Mouse (Mus musculus) midbrain, embryonic 12.5 days (tissue): ENCODE data around the gene Spg20. TPM values are rescaled to one million over a fixed set of nuclear protein-coding genes. Genes with fewer than 3 reads are reported as not detected.
A peak's percentile ranks its signal among the peaks of the same experiment; 100 is the strongest.

Experiments
- ATAC-seq: fragments of 200-750 bp; cut with Nextera tagmentation; 2 replicates; pipeline ENCODE4 v1.8.0; 2017; ENCODE audit warnings: low read depth, moderate TSS enrichment, moderate library complexity; ENCODE audit not compliant: low FRiP score
- H3K27ac ChIP-seq: fragments of 300-500 bp; sonication (generic); replicated peaks from 2 replicates; pipeline ENCODE4 v1.5.1; 2016; ENCODE audit warnings: mild to moderate bottlenecking
- H3K27me3 ChIP-seq: fragments of 300-500 bp; sonication (generic); 2 replicates; pipeline ENCODE4 v1.6.1; 2016; ENCODE audit warnings: mild to moderate bottlenecking
- H3K36me3 ChIP-seq: fragments of 300-500 bp; sonication (generic); 2 replicates; pipeline ENCODE4 v1.6.1; 2016
- H3K4me1 ChIP-seq: fragments of 300-500 bp; sonication (generic); 2 replicates; pipeline ENCODE4 v1.6.1; 2016
- H3K4me2 ChIP-seq: fragments of 300-500 bp; sonication (generic); replicated peaks from 2 replicates; pipeline ENCODE4 v1.6.1; 2016; ENCODE audit warnings: mild to moderate bottlenecking, moderate library complexity
- H3K4me3 ChIP-seq: fragments of 300-500 bp; sonication (generic); 2 replicates; pipeline ENCODE4 v1.5.1; 2016; ENCODE audit warnings: mild to moderate bottlenecking
- H3K9ac ChIP-seq: fragments of 300-500 bp; sonication (generic); replicated peaks from 2 replicates; pipeline ENCODE4 v1.6.1; 2016; ENCODE audit warnings: mild to moderate bottlenecking, moderate library complexity
- H3K9me3 ChIP-seq: fragments of 300-500 bp; sonication (generic); 2 replicates; pipeline ENCODE4 v1.6.1; 2016; ENCODE audit warnings: mild to moderate bottlenecking
- WGBS: fragments of 180-500 bp; shearing (Covaris S2); methylation state at CpG from one replicate; pipeline ENCODE4 v1.1.7; 2016; 5-methylcytosine and 5-hydroxymethylcytosine counted together
- polyA plus RNA-seq: library from polyadenylated mRNA; unstranded; fragments of >200 nt; fragmentation: Nextera tagmentation; extraction: Ambion mirVana; gene quantifications from 2 replicates; pipeline ENCODE4 v1.2.1, GENCODE M21; 2016

Spg20 gene
- polyA plus RNA-seq, result 35.9 and 37.8 TPM in 2 replicates

DNA sequence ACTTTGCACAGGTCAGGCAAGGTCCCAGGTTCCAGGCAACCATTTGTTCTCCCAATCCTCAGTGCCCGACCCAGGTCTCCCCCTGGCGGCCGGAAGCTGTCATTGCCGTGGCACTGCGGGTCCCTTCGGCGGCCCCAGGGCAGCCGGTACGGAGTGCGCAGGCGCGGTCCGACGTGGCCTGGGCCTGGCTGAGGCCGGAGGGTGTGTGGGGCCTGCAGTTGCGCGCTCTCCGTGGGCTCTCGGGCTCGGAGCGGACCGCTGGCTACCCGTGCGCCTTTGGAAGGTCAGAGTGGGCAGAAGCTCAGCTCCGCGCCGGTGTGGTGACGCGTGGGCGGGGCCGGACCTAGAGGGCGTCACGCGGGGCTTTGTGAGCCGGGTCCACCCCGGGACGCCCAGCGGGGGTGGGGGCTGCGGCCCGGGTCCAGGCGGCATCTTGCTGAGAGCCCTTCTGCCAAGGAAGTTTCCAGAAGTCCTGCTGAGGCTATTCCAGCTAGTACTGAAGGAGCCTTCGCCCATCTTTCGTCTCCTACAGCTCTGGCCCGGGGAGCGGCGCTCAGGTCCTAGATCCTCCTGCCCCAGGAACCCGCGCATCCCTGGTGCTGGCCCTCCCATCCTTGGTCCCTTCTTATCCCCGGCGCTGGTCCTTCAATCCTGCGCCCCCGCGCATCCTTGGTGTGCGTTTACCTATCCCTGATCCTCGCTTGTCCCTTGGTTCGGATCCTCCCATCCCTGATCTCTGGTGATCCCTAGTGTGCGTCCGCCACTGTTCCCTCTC lies at the start of gene Spg20:
Gene Spg20, plus strand, starts transcription at position 174 of the 775 bp plus-strand sequence.
- under 1% methylated on average over 58 of the region's 58 CpGs for WGBS

DNA sequence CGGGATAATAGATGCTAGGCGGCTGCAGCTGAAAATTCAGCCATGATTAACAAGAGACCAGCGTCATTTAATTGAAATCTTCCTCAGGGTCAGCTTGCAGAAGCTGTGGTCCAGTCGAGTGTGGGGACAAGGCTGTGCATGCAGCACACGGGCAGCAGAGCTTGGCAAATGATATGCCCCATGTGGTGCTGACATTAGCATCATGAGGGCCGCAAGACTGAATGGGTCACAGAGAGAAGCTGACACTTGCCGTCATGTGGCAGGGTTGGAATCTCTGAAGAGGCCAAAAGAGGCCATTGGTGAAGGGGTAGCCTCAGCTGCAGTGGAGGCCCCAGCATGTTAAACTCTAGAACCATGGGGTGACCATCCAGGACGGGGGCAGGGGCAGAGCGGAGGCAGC lies 49.3 kb upstream of the Spg20 start:
- Histone ChIP-seq H3K27me3 (peaks cover 9% of the 10 kb centered on the region; the same call in 1 of the 2 replicates), H3K36me3 (no peaks in the 10 kb centered on the region), H3K4me1 (peaks cover 8% of the 10 kb centered on the region; the same call in 1 of the 2 replicates), H3K4me2 (no peak overlapping the region), H3K27ac (no peak overlapping the region), H3K4me3 (no peak overlapping the region), H3K9ac (no peak overlapping the region), H3K9me3 (no peaks in the 10 kb centered on the region)
- WGBS, result 66% methylated on average over 9 of the region's 9 CpGs
- ATAC-seq, result no peak

More for the DNA sequence above, at the start of gene Spg20:
- Histone ChIP-seq H3K4me3 (peak within 1 kb of the TSS; percentile 87), H3K27me3 (no peaks in the 10 kb centered on the region), H3K9me3 (no peaks in the 10 kb centered on the region), H3K27ac (peak within 1 kb of the TSS; percentile 84), H3K4me1 (peaks cover 22% of the 10 kb centered on the region), H3K36me3 (peaks cover 6% of the 10 kb centered on the region), H3K4me2 (peak within 1 kb of the TSS; percentile 71), H3K9ac (peak within 1 kb of the TSS; percentile 91)
- ATAC-seq, result peak; percentile 95

DNA sequence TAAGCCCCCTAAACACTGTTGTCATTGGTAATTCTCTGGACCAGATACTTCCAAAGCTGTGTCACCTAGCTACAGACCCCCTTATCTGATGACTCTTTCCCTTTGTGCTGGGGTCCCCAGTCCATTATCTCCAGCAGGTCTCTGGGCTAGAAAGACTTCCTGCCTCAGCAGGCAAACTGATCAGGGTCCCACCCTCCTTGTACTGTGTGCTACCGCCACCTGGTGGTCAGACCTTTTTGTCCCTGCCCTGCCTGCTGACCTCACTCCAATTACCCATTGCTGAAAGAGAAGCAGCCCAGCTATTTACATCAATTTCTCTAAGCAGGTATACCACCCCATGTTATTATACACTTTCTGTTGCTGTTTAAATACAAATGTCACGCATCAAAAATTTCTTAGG lies 47.5 kb upstream of the Spg20 start:
- Histone ChIP-seq H3K4me1 (peaks cover 10% of the 10 kb centered on the region; the same call in 1 of the 2 replicates), H3K9me3 (no peaks in the 10 kb centered on the region), H3K4me3 (no peak overlapping the region), H3K27me3 (no peaks in the 10 kb centered on the region), H3K9ac (no peak overlapping the region), H3K4me2 (no peak overlapping the region), H3K27ac (no peak overlapping the region), H3K36me3 (no peaks in the 10 kb centered on the region)
- peak; percentile 58; the same call in 1 of the 2 replicates for ATAC-seq
- 11% methylated on average over 2 of the region's 2 CpGs for WGBS

DNA sequence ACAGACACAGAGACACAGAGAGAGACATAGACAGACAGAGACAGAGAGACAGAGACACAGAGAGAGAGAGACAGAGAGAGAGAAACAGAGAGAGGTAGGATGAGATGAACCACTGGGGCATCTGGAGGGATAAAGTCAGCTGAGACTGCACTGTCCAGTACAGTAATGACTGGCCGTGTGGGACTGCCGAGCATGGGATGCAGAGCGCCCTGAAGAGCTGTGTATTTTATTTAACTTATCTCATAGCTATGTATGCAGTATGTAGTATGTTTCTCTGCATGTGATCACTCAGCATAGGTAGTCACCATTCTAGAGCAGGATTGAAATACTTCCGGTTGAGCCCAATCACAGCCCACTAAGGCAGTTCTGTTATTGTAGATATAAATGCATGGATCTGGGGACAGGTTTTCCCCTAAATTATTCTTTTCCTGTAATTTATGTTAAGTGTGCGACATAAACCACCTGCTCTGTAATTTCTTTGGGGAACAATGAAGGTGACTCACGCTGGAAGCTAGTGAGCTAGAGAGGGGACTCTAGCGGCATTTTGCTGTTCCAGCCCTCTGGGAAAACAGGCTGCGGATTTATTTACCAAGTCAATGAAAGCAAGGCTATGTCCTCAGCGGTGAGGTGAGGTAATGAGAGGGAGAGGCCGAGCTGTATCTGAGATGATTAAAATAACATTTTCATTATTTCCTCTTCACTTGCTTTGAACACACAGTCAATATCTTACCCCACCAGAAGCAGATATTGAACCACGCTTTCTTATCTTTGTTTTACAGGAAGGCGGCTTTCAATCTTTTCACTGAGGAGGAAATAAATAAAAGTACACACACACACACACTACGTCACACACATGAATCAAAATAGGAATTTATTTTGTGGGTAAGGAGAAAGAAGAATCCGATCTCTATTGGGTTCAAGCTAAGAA lies 45.9 kb upstream of the Spg20 start:
- Histone ChIP-seq H3K4me1 (peaks cover 10% of the 10 kb centered on the region; the same call in 1 of the 2 replicates), H3K4me2 (no peak overlapping the region), H3K27ac (peak overlapping the region; percentile 56), H3K4me3 (no peak overlapping the region), H3K9me3 (no peaks in the 10 kb centered on the region), H3K27me3 (no peaks in the 10 kb centered on the region), H3K9ac (no peak overlapping the region), H3K36me3 (no peaks in the 10 kb centered on the region)
- 61% methylated on average over 14 of the region's 14 CpGs for WGBS
- peak; percentile 48 for ATAC-seq

DNA sequence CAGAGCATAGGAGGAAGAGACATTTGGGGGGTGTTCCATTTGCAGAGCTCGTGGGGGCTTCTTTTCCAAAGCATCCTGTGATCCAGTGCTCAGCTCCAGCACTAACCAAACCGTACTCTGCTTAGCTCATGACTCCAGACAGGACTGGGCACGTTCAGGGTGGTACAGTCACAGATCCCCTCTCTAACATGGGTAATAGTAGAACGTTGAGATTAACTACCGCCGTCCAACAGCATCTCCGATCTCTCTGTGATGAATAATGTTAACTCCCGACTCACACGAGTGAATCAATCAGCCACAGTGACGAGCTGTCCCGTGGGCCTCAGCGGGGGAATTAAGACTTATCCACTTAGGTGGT lies 45.3 kb upstream of the Spg20 start:
- H3K27me3 ChIP-seq, result no peaks in the 10 kb centered on the region
- H3K4me3 ChIP-seq, result no peak overlapping the region
- H3K27ac ChIP-seq, result peak overlapping the region; percentile 56; the same call in 1 of the 2 replicates
- H3K4me1 ChIP-seq, result peaks cover 10% of the 10 kb centered on the region; the same call in 1 of the 2 replicates
- no peak overlapping the region for H3K9ac ChIP-seq
- H3K4me2 ChIP-seq, result no peak overlapping the region
- ATAC-seq, result no peak
- no peaks in the 10 kb centered on the region for H3K36me3 ChIP-seq
- WGBS, result 61% methylated on average over 12 of the region's 12 CpGs
- H3K9me3 ChIP-seq, result no peaks in the 10 kb centered on the region

DNA sequence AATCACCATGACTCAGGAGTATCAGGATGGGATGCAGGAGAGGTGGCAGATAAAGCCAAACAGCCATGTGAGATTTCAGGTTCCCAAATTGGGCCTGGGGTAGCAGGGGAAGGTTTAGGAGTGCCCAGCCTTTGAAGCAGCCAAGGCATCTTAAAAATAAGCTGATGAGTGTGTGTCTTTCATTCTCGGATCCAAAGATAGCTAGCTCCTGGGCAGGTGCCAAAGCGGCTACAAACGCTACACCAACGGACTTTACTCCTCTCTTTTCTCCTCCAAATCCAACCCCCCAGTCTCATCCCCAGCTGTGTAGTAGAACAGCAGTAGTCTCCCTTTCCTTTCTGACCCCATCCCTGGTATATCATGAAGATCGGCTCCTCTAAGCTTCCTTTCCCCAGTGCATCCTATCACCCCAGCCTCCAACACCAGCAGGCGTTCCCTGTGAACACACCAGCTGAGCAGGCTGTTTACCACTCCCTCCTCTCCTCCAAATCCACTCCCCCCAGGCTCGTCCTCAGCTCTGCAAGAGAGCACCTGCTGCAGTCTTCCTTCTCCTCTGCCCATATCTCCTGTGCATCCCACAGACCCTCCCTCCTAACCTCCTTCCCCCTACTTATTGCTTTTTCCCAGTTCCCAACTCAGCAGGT lies 44.0 kb upstream of the Spg20 start:
- Histone ChIP-seq H3K36me3 (no peaks in the 10 kb centered on the region), H3K4me3 (no peak overlapping the region), H3K27ac (no peak overlapping the region), H3K9me3 (no peaks in the 10 kb centered on the region), H3K9ac (no peak overlapping the region), H3K27me3 (no peaks in the 10 kb centered on the region), H3K4me1 (peaks cover 10% of the 10 kb centered on the region; the same call in 1 of the 2 replicates), H3K4me2 (no peak overlapping the region)
- no peak for ATAC-seq
- WGBS, result 26% methylated on average over 7 of the region's 7 CpGs

DNA sequence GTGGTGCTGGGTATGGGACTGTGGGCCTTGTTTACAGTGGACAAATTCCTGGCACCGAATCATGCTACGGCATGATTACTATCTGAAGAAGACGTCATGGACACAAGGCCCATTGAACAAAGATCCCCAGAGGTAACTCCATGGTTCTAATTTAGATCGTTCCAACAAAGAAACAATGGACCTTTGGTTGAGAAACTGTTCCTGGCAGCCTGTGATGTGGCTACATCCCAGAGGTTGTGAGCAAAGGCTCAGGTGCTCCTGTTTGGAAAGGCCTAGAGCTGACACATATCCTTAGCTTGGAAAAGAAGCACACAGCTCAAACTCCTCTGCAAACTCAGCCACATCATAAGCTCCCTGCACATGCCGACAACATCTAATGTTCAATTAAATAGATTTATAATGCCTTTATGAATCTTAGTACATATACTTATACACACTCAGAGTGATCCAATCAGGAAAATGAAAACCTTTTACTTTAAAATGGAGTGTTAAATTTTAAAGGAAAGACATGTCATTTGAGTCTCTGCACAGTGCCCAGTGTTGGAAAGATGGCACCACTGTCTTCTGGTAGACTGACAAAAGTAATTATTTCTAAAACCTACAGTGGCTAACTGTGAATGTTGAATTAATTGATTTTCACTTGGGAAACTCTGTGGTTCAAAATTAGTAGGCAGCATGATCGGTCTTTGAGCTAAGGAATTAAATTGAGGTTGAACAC lies 37.2 kb upstream of the Spg20 start:
- WGBS, result 83% methylated on average over 6 of the region's 6 CpGs
- H3K4me2 ChIP-seq, result no peak overlapping the region
- H3K4me3 ChIP-seq, result no peak overlapping the region
- no peaks in the 10 kb centered on the region for H3K36me3 ChIP-seq
- ATAC-seq, result no peak
- H3K9me3 ChIP-seq, result no peaks in the 10 kb centered on the region
- no peaks in the 10 kb centered on the region for H3K27me3 ChIP-seq
- no peak overlapping the region for H3K9ac ChIP-seq
- H3K4me1 ChIP-seq, result no peaks in the 10 kb centered on the region
- no peak overlapping the region for H3K27ac ChIP-seq

DNA sequence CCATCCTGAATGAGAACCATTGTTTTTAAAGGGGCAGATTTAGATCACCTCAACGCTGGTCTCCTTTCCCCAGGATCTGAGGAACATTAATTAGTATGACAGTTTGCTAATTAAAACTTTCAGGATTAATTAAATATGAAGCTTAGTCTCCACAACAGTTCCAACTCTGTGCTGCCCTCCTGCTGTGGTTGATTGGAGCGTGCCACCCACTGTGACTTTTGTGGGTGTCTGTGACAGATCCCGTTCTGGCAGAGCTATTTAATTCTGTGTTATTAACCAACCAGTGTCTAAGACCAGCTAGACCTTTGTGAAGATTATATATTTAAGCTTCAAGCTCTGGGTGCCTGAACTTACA lies 36.6 kb upstream of the Spg20 start:
- Histone ChIP-seq H3K4me1 (no peaks in the 10 kb centered on the region), H3K9ac (no peak overlapping the region), H3K4me3 (no peak overlapping the region), H3K4me2 (no peak overlapping the region), H3K9me3 (no peaks in the 10 kb centered on the region), H3K36me3 (no peaks in the 10 kb centered on the region), H3K27me3 (no peaks in the 10 kb centered on the region), H3K27ac (no peak overlapping the region)
- ATAC-seq, result no peak
- WGBS, result 41% methylated on average over 3 of the region's 3 CpGs

DNA sequence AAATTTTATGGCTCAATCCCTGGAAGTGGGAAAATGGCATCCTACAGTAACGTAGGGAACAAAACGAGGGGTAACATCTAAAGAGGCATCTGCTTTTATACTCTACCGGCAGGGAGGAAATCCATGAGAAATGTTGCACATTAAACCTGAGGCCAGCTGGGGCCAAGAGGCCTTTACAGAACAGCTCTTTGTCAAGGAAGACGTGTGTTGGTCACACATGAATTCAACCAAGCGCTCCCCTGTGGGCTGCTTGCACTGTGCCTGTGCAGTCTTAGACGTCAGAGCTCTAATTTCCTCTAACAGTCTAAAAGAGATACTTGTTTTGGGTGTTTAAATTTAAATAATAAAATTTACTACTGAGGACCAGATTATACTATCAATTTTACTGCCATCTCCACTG lies 33.7 kb upstream of the Spg20 start:
- no peak overlapping the region for H3K27ac ChIP-seq
- WGBS, result 49% methylated on average over 6 of the region's 6 CpGs
- H3K9ac ChIP-seq, result no peak overlapping the region
- no peaks in the 10 kb centered on the region for H3K4me1 ChIP-seq
- no peak overlapping the region for H3K4me3 ChIP-seq
- no peak for ATAC-seq
- H3K36me3 ChIP-seq, result no peaks in the 10 kb centered on the region
- no peaks in the 10 kb centered on the region for H3K9me3 ChIP-seq
- H3K27me3 ChIP-seq, result 0 out of 2 replicates have a peak, but pooled peaks cover 7% of the 10 kb centered on the region
- no peak overlapping the region for H3K4me2 ChIP-seq

DNA sequence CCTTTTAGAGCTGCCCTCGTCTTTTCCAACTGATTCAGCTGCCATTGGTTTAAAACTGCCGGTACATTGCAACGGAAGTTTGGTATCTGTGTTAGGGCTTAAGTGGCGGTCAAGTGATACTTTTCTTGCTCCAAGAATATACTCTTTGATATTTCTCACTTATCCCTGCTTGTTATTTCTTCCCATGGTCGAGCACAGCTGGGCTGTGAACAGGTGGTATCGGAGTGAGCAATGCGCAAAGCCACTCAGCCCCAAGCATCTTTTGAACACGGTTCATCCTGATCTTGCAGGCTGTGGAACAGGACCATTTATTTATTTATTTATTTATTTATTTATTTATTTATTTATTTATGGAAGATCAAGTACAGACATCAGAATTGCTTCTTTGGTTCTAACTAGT lies 32.3 kb upstream of the Spg20 start:
- Histone ChIP-seq H3K9ac (no peak overlapping the region), H3K9me3 (no peaks in the 10 kb centered on the region), H3K36me3 (no peaks in the 10 kb centered on the region), H3K27ac (no peak overlapping the region), H3K4me3 (no peak overlapping the region), H3K4me2 (no peak overlapping the region), H3K27me3 (0 out of 2 replicates have a peak, but pooled peaks cover 7% of the 10 kb centered on the region), H3K4me1 (0 out of 2 replicates have a peak, but pooled peaks cover under 1% of the 10 kb centered on the region)
- ATAC-seq, result no peak
- WGBS, result 85% methylated on average over 8 of the region's 8 CpGs

DNA sequence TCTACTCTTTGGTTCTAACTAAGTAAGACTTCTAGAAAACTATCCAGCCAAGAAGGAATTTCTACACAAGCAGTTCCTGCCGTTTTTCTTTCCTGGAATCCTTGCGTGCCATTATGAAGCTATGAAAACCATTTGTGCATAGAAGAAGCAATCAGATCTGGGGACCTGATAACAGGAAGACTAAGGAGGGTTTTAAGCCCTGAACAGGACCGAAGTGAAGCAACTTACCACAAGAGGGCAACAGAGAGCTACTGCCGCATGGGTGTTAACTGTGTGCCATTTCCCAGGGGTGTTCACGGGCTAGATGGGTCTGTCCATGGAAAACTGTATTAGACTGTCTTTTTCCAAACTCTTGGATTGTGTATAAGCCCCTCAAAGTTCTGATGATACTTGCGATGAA lies 31.9 kb upstream of the Spg20 start:
- peak; percentile 75 for ATAC-seq

More for the DNA sequence above, 31.9 kb upstream of the Spg20 start:
- Histone ChIP-seq H3K9ac (no peak overlapping the region), H3K9me3 (no peaks in the 10 kb centered on the region), H3K27ac (no peak overlapping the region), H3K4me2 (no peak overlapping the region), H3K4me3 (no peak overlapping the region), H3K27me3 (0 out of 2 replicates have a peak, but pooled peaks cover 7% of the 10 kb centered on the region), H3K36me3 (no peaks in the 10 kb centered on the region), H3K4me1 (0 out of 2 replicates have a peak, but pooled peaks cover 5% of the 10 kb centered on the region)
- 18% methylated on average over 6 of the region's 6 CpGs for WGBS
